Mouse (Mus musculus) testis, adult 2 months (tissue): ENCODE measurements around the gene Mttp.

Source experiments
- CTCF ChIP-seq: fragments of 200-500 bp; IDR thresholded peaks from 2 replicates; pipeline ENCODE4 v1.5.1; 2012; ENCODE audit warnings: low read depth, mild to moderate bottlenecking, inconsistent platforms, low read length, moderate library complexity; ENCODE audit not compliant: control insufficient read depth, insufficient read depth, insufficient replicate concordance
- POLR2A ChIP-seq: fragments of 200-500 bp; IDR thresholded peaks from 2 replicates; pipeline ENCODE4 v1.6.1; 2012; ENCODE audit warnings: low read depth, mild to moderate bottlenecking, inconsistent platforms, low read length, moderate library complexity; ENCODE audit not compliant: control insufficient read depth

DNA sequence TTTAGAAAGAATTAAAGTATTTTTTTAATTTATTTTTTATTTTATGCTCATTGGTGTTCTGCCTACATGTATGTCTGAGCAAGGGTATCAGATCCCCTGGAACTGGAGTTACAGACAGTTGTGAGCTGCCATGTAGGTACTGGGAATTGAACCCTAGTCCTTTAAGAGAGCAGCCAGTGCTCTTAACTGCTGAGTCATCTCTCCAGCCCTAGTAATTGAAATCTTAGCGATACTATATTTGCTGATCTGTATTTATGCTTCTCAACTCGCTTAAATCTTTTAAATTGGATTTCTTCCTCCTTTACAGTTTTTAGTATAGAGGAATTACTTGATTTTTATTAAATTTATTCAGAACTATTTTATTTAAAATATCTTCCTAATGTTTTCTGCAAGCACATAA, 103.8 kb downstream of the Mttp start:
- no peak for TF ChIP-seq CTCF
- no peak for TF ChIP-seq POLR2A
